Mouse (Mus musculus) MEL (cell line): Measurements from ENCODE around the gene Nucb1. TPM values are rescaled to one million over a fixed set of nuclear protein-coding genes. Genes with fewer than 3 reads are reported as not detected.
A peak's percentile ranks its signal among the peaks of the same experiment; 100 is the strongest.

ENCODE experiments used
- DNase-seq: peaks from one replicate; pipeline ENCODE4 v3.0.0; 2011; ENCODE audit warnings: low read depth, low spot score
- H3K27ac ChIP-seq: 2 replicates; pipeline ENCODE4 v1.5.1; 2012; ENCODE audit warnings: low read depth, mild to moderate bottlenecking, control low read depth, low read length, moderate library complexity; ENCODE audit not compliant: control insufficient read depth
- H3K27me3 ChIP-seq, 2 experiments: fragments of 150-350 bp in 1 of 2; sonication (generic) in 1 of 2; 2 replicates each; pipeline ENCODE4 v1.6.1; 2012; ENCODE audit warnings: low read length in 2 of 2, mild to moderate bottlenecking in 2 of 2, improper control_type of control experiment in 1 of 2, moderate library complexity in 1 of 2; ENCODE audit not compliant: insufficient read depth in 2 of 2, control insufficient read depth in 1 of 2
- H3K36me3 ChIP-seq, 2 experiments: 2 replicates each; pipeline ENCODE4 v1.6.1; 2012 to 2014; ENCODE audit warnings: low read length in 2 of 2, improper control_type of control experiment in 1 of 2, inconsistent platforms in 1 of 2, mild to moderate bottlenecking in 1 of 2; ENCODE audit not compliant: insufficient read depth in 2 of 2, control insufficient read depth in 1 of 2
- H3K4me1 ChIP-seq, 2 experiments: fragments of 150-350 bp in 1 of 2; sonication (generic) in 1 of 2; 2 replicates each; pipeline ENCODE4 v1.6.1; 2012; ENCODE audit warnings: low read length in 2 of 2, improper control_type of control experiment in 1 of 2, mild to moderate bottlenecking in 1 of 2; ENCODE audit not compliant: insufficient read depth in 2 of 2, control insufficient read depth in 1 of 2
- H3K4me3 ChIP-seq, 2 experiments: fragments of 150-350 bp in 1 of 2; sonication (generic) in 1 of 2; 2 replicates each; pipeline ENCODE4 v1.5.1; 2012; ENCODE audit warnings: low read depth in 2 of 2, low read length in 2 of 2, mild to moderate bottlenecking in 2 of 2, moderate library complexity in 2 of 2, control low read depth in 1 of 2, improper control_type of control experiment in 1 of 2; ENCODE audit not compliant: control insufficient read depth in 1 of 2, insufficient read depth in 1 of 2
- H3K79me2 ChIP-seq: 2 replicates; pipeline ENCODE4 v1.6.1; 2012; ENCODE audit warnings: mild to moderate bottlenecking, low read length, moderate library complexity; ENCODE audit not compliant: control insufficient read depth, poor library complexity, insufficient read depth
- H3K9ac ChIP-seq: 2 replicates; pipeline ENCODE4 v1.6.1; 2012; ENCODE audit warnings: low read depth, mild to moderate bottlenecking, control low read depth, low read length, moderate library complexity; ENCODE audit not compliant: control insufficient read depth, poor library complexity, severe bottlenecking
- H3K9me3 ChIP-seq: fragments of 150-350 bp; sonication (generic); replicated peaks from 2 replicates; pipeline ENCODE4 v1.6.1; 2012; ENCODE audit warnings: mild to moderate bottlenecking, low read length, improper control_type of control experiment, moderate library complexity; ENCODE audit not compliant: insufficient read depth
- CTCF ChIP-seq, 3 experiments: IDR thresholded peaks in 2 of 3; conservative IDR thresholded peaks in 1 of 3; 2 replicates each; pipeline ENCODE4 v1.5.1; 2011 to 2012; ENCODE audit warnings: low read length in 3 of 3, low read depth in 2 of 3, mild to moderate bottlenecking in 2 of 3, improper control_type of control experiment in 1 of 3, inconsistent platforms in 1 of 3, mixed read lengths in 1 of 3, moderate library complexity in 1 of 3; ENCODE audit not compliant: control insufficient read depth in 1 of 3, insufficient read depth in 1 of 3, poor library complexity in 1 of 3, severe bottlenecking in 1 of 3
- ETS1 ChIP-seq: IDR thresholded peaks from 2 replicates; pipeline ENCODE4 v1.6.1; 2012; ENCODE audit warnings: low read depth, mild to moderate bottlenecking, inconsistent platforms, low read length, improper control_type of control experiment, moderate library complexity
- MAZ ChIP-seq: IDR thresholded peaks from 2 replicates; pipeline ENCODE4 v1.6.1; 2012; ENCODE audit warnings: low read depth, mild to moderate bottlenecking, inconsistent platforms, low read length, improper control_type of control experiment
- NELFE ChIP-seq: IDR thresholded peaks from 2 replicates; pipeline ENCODE4 v1.6.1; 2011; ENCODE audit warnings: low read depth, low read length, improper control_type of control experiment
- POLR2AphosphoS2 ChIP-seq: IDR thresholded peaks from 2 replicates; pipeline ENCODE4 v1.6.1; 2011; ENCODE audit warnings: low read length, improper control_type of control experiment
- RAD21 ChIP-seq: IDR thresholded peaks from 2 replicates; pipeline ENCODE4 v1.6.1; 2011; ENCODE audit warnings: mild to moderate bottlenecking, low read depth, low read length, improper control_type of control experiment
- SMC3 ChIP-seq: IDR thresholded peaks from 2 replicates; pipeline ENCODE4 v1.6.1; 2011; ENCODE audit warnings: low read depth, low read length, improper control_type of control experiment
- TBP ChIP-seq: IDR thresholded peaks from 2 replicates; pipeline ENCODE4 v1.8.0; 2011; ENCODE audit warnings: low read depth, low read length, improper control_type of control experiment
- USF2 ChIP-seq, 2 experiments: IDR thresholded peaks; 2 replicates each; pipeline ENCODE4 v1.6.1; 2011 to 2012; ENCODE audit warnings: improper control_type of control experiment in 2 of 2, low read length in 2 of 2, borderline replicate concordance in 1 of 2, inconsistent platforms in 1 of 2, low read depth in 1 of 2, mild to moderate bottlenecking in 1 of 2; ENCODE audit not compliant: insufficient read depth in 1 of 2
- ZC3H11A ChIP-seq: IDR thresholded peaks from 2 replicates; pipeline ENCODE4 v1.6.1; 2012; ENCODE audit warnings: low read depth, mild to moderate bottlenecking, inconsistent platforms, low read length, improper control_type of control experiment
- ZKSCAN1 ChIP-seq: IDR thresholded peaks from 2 replicates; pipeline ENCODE4 v1.6.1; 2012; ENCODE audit warnings: low read depth, mild to moderate bottlenecking, inconsistent platforms, low read length, improper control_type of control experiment, moderate library complexity
- ZMIZ1 ChIP-seq: IDR thresholded peaks from 2 replicates; pipeline ENCODE4 v1.6.1; 2012; ENCODE audit warnings: low read depth, mild to moderate bottlenecking, inconsistent platforms, low read length, improper control_type of control experiment, moderate library complexity
- polyA plus RNA-seq, 2 experiments: library from polyadenylated mRNA; stranded (reverse) in 1 of 2; unstranded in 1 of 2; fragments of >175 nt in 1 of 2; fragments of >200 nt in 1 of 2; gene quantifications; 2 replicates each; pipeline versions ENCODE4 v1.2.1 to v1.2.4; 2012; ENCODE audit warnings: low replicate concordance in 2 of 2, low read depth in 1 of 2; ENCODE audit not compliant: insufficient read length in 2 of 2, insufficient read depth in 1 of 2, missing spikeins in 1 of 2
- total RNA-seq: library from RNA; depleted of rRNA; stranded (reverse); fragments of 300-350 nt; gene quantifications from 2 replicates; pipeline ENCODE4 v1.2.3, GENCODE M21; 2012

Nucb1 gene
- total and polyA plus RNA-seq, 3 experiments, result 92.3 to 343 (median 196) TPM

DNA sequence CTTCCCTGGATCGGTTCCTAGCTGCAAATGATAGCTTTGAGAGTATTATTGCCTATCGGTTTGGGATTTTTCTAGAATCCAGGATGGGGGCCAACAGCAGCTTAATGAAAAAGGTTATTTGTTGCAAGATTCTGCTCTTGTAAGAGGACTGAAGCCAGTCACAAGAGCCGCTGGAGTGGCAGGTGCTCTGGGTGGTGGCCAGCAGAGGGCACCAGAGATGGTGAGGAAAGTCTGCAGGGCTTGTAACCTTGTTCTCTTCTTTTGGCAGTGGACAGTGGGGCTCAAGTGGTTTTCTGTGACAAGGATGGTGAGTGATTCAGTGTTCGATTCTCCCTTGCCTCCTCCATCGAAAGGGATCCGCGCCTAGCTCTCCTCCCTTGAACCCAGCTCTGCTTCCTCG is 45.6 kb upstream of the Nucb1 start:
- no peaks in the 10 kb centered on the region for H3K4me1 ChIP-seq
- no peak overlapping the region for H3K9ac ChIP-seq
- H3K27ac ChIP-seq, result no peak overlapping the region
- no peaks in the 10 kb centered on the region for H3K9me3 ChIP-seq
- no peaks in the 10 kb centered on the region for H3K79me2 ChIP-seq
- no peaks in the 10 kb centered on the region for H3K27me3 ChIP-seq
- no peak overlapping the region for H3K4me3 ChIP-seq
- H3K36me3 ChIP-seq, result no peaks in the 10 kb centered on the region
- TF ChIP-seq MAZ, result no peak
- peak; percentile 85 for TF ChIP-seq RAD21
- TF ChIP-seq USF2 (IDR thresholded peaks at IDR 0.05; ENCODE audit: borderline replicate concordance in 1 of 2, insufficient read depth in 1 of 2, low read depth in 1 of 2, low read length in 2 of 2), result no peak
- TF ChIP-seq ETS1, result no peak
- no peak for TF ChIP-seq TBP
- TF ChIP-seq CTCF (IDR thresholded peaks at IDR 0.05 in 2 of 3, conservative IDR thresholded peaks at IDR 0.05 in 1 of 3; ENCODE audit: control insufficient read depth in 1 of 3, insufficient read depth in 1 of 3, low read depth in 2 of 3, low read length in 3 of 3, poor library complexity in 1 of 3, severe bottlenecking in 1 of 3), result peak; percentile 85 to 92 (median 86)
- TF ChIP-seq SMC3, result peak; percentile 96
- peak; percentile 91 for TF ChIP-seq ZC3H11A
- DNase-seq, result peak; percentile 84

DNA sequence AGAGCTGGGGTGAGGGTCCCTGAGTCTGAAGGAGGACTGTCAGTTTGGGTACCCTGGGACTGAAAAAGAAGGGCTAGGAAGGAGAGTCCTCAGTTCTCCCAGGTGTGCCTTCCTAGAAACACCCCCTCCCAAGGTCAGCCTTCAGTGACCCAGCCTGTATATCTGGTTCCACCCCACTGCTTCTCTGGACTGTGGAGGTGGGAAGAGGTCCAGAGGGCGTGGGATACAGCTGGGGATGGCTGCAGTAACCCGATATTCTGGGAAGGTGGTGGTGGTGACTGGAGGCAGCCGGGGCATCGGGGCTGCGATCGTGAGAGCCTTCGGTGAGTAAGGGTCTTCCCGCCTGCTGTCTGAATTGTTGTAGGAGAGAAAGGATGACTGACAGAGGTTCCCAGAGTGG is 44.5 kb upstream of the Nucb1 start, which contains the start of gene Hsd17b14:
Gene Hsd17b14, plus strand, starts transcription at position 150 of the 400 bp plus-strand sequence.
- Histone ChIP-seq H3K9me3 (no peaks in the 10 kb centered on the region), H3K27ac (no peak within 1 kb of the TSS), H3K4me3 (no peak within 1 kb of the TSS), H3K36me3 (no peaks in the 10 kb centered on the region), H3K9ac (no peak within 1 kb of the TSS), H3K27me3 (no peaks in the 10 kb centered on the region), H3K79me2 (no peaks in the 10 kb centered on the region), H3K4me1 (no peaks in the 10 kb centered on the region)
- DNase-seq, result no peak
- TF ChIP-seq ZMIZ1, result no peak
- TF ChIP-seq MAZ, result no peak

DNA sequence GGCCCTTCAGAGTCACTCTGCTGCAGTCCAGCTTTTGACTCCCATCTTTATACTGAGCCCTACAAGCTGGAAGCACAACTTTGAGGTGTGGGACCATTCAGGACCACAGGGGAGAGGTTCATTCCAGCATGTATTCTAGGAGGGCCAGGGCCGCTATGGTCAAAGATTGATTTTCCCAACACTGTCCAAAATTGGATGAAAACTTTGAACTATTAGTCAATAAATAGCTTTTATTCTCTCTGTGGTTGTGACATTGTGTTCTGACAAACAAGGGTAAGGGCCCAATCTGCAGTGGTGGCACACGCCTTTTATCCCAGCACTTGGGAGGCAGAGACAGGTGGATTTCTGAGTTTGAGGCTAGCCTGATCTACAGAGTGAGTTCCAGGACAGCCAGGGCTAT is 43.8 kb upstream of the Nucb1 start:
- H3K27ac ChIP-seq, result no peak overlapping the region

More for the DNA sequence above, 43.8 kb upstream of the Nucb1 start:
- DNase-seq, result no peak
- Histone ChIP-seq H3K4me1 (no peaks in the 10 kb centered on the region), H3K9me3 (no peaks in the 10 kb centered on the region), H3K27me3 (no peaks in the 10 kb centered on the region), H3K36me3 (no peaks in the 10 kb centered on the region), H3K4me3 (no peak overlapping the region), H3K9ac (no peak overlapping the region), H3K79me2 (no peaks in the 10 kb centered on the region)
- TF ChIP-seq ZKSCAN1 (no peak), POLR2AphosphoS2 (no peak), SMC3 (no peak), NELFE (no peak)
